Mouse (Mus musculus) liver (tissue): Measurements from ENCODE around the gene Aifm3.
"Not testable (repeated sequence)": the region's sequence is repeated elsewhere in the genome, so short reads cannot be mapped to it uniquely, and the experiment has no call there.

Experiments
- DNase-seq: peaks from one replicate; pipeline ENCODE4 v3.0.0-alpha.2; 2020; ENCODE audit warnings: mixed read lengths

Aifm3 gene

GRCm38 (mm10) chr16:17502681-17503080 lies 13.3 kb downstream of the Aifm3 start:
- no peak for DNase-seq

- DNase-seq, result no peak
Observed at GRCm38 (mm10) chr16:17507018-17507552, 17.7 kb downstream of the Aifm3 start.

GRCm38 (mm10) chr16:17508031-17508430 lies 18.6 kb downstream of the Aifm3 start:
- not testable (repeated sequence) for DNase-seq

- DNase-seq, result peak; percentile 91
Observed at GRCm38 (mm10) chr16:17508546-17509239, 19.3 kb downstream of the Aifm3 start, which contains the start of gene Lztr1. Lztr1 (plus strand) TSS chr16:17508688.

- DNase-seq, result no peak
Observed at GRCm38 (mm10) chr16:17509240-17509597, 19.8 kb downstream of the Aifm3 start.

- no peak for DNase-seq
Observed at GRCm38 (mm10) chr16:17510143-17510542, 20.7 kb downstream of the Aifm3 start.

GRCm38 (mm10) chr16:17510686-17511085 lies 21.3 kb downstream of the Aifm3 start:
- DNase-seq, result no peak

GRCm38 (mm10) chr16:17511431-17511830 lies 22.0 kb downstream of the Aifm3 start:
- no peak for DNase-seq

- no peak for DNase-seq
Observed at GRCm38 (mm10) chr16:17518910-17519309, 29.5 kb downstream of the Aifm3 start.

GRCm38 (mm10) chr16:17524156-17524555 lies 34.7 kb downstream of the Aifm3 start:
- no peak for DNase-seq

GRCm38 (mm10) chr16:17525524-17525923 lies 36.1 kb downstream of the Aifm3 start:
- no peak for DNase-seq

- no peak for DNase-seq
Observed at GRCm38 (mm10) chr16:17526223-17526622, 36.8 kb downstream of the Aifm3 start.

- DNase-seq, result no peak
Observed at GRCm38 (mm10) chr16:17527606-17528005, 38.2 kb downstream of the Aifm3 start.

- DNase-seq, result no peak
Observed at GRCm38 (mm10) chr16:17528276-17528675, 38.9 kb downstream of the Aifm3 start.

- DNase-seq, result peak; percentile 25
Observed at GRCm38 (mm10) chr16:17529981-17530586, 40.7 kb downstream of the Aifm3 start.

- DNase-seq, result peak; percentile 98
Observed at GRCm38 (mm10) chr16:17530640-17531288, 41.4 kb downstream of the Aifm3 start, which contains the start of gene Thap7. Thap7 (minus strand) TSS chr16:17531136.

- DNase-seq, result peak; percentile 26
Observed at GRCm38 (mm10) chr16:17532271-17532670, 42.9 kb downstream of the Aifm3 start.

- no peak for DNase-seq
Observed at GRCm38 (mm10) chr16:17532676-17533329, 43.4 kb downstream of the Aifm3 start.

GRCm38 (mm10) chr16:17536584-17536983 lies 47.2 kb downstream of the Aifm3 start:
- no peak for DNase-seq

- DNase-seq, result no peak
Observed at GRCm38 (mm10) chr16:17542632-17543031, 53.2 kb downstream of the Aifm3 start.

GRCm38 (mm10) chr16:17552837-17553236 lies 63.4 kb downstream of the Aifm3 start:
- no peak for DNase-seq

- peak; percentile 82 for DNase-seq
Observed at GRCm38 (mm10) chr16:17553910-17554685, 64.7 kb downstream of the Aifm3 start.
